Mouse (Mus musculus): Measurements from ENCODE around the gene Cdyl2.

- TF ChIP-seq CTCF (IDR thresholded peaks at IDR 0.05) (no peak), EP300 (IDR thresholded peaks at IDR 0.05) (no peak)
Observed at GRCm38 (mm10) chr8:116635261-116635660, 97.5 kb downstream of the Cdyl2 start.

All from lung, postnatal 0 days (tissue).